Mouse (Mus musculus) cerebellum, postnatal 25 days (tissue): ENCODE measurements at regions not wholly inside any gene's neighbourhood (a gene's known extent, or its start where the extent isn't known, plus 50 kb on each side); places are given as distances from the start of the nearest gene placed in this dataset.

Experiments
- DNase-seq, 2 experiments: peaks; one replicate each; pipeline ENCODE4 v3.0.0; 2021; ENCODE audit warnings: mixed read lengths in 2 of 2

GRCm38 (mm10) chr17:89802148-89802547 is 108.1 kb downstream of the Gm10184 start:
- DNase-seq, result peak; percentile 88 to 93

- DNase-seq, result no peak
These were observed 132.7 kb downstream of the Gm10184 start for GRCm38 (mm10) chr17:89777570-89777969.

DNA sequence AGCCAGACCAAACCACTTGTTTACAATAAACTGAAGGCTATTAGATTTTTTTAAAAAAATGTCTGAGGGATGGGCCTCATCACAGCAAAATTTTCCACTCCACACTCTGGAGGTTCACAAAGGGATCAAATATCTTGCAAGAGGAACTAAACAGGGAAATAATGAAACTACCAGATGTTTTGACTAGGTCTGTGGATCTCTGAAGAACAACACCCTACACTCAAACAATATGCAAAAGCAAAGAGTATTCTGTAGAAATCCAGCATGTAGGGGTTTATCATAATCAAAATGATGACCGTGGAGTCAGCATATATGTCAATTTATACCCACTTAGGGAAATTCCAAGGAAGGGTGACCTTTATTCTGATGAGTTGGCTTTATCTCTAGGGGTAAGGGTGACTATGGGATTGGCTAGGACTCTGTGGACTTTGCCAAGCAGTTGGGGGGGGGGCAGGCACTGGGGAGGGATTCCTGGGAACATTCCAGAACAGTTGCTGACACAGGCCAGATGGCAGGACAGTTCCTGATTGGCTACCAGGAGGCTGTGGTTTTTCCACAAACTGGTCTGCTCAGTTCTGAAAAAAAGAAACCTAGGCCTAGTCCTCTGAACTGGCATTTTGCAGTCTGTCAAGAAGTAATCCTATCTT is 143.9 kb downstream of the Gm10184 start:
- no peak for DNase-seq

GRCm38 (mm10) chr17:89737418-89737817 is 172.8 kb downstream of the Gm10184 start:
- DNase-seq, result no peak

- DNase-seq, result no peak
These were observed 184.7 kb downstream of the Gm10184 start for GRCm38 (mm10) chr17:89725534-89725933.

DNA sequence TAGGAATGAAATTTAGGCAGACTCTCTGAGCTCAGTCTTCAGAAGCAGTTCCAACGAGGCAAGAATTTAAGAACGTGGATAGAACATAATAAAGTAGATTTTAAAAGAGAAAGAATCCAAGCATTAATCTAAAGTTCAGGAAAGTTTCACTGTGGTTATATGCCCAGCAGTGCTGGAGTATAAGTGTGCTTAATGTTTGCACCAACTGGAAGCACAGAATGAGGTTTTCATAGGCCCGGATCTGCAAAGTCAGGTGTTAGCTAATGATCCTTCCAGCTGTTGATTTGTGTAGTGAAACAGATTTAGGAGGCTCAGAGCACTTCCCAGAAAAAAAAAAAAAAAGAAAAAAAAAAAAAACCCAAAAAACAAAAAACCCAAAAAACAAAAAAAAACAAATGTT is 228.5 kb downstream of the Gm10184 start:
- DNase-seq, result no peak

- DNase-seq, result no peak
These were observed 251.9 kb downstream of the Gm10184 start for GRCm38 (mm10) chr17:89658326-89658725.

DNA sequence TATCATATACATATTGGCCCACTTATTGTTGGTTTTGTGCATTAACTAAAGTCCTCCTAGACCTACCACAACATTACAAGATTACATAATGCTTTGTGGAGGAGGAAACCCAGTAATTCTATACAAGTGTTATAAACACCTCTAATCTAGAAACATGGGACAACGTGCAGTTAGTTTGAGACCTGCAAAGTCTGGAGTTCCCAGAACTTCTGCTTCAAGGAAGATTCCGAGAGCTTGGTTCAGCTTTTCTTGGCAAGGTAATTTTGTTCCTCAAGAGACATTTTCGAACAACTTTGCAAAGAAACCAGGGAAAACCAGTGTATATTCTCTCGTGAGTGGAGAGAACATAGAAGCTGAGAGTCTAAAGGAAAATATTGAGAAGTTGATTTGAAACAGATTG is 254.0 kb downstream of the Gm10184 start:
- DNase-seq, result no peak

- DNase-seq, result peak; percentile 76 to 85
These were observed 256.0 kb downstream of the Gm10184 start for GRCm38 (mm10) chr17:89654089-89654813.

DNA sequence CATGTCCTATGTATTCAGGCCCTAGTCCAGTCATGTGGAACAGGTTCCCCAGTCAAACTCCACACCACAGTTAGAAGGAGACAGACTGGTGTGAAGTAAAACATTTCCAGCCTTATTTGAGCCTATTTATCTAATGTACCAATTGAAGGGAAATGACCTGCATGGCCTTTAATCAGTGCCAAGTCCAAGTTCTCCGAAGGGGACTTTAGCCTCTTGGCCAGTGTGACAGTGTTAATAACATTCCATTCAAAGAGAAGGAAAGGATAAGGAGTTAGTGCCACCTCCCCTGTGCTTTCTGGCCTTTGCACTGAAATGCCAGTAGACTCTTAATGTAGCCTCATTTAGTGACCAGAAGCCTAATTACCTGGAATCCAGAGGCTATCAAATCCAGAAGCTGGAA is 264.2 kb downstream of the Gm10184 start:
- DNase-seq, result no peak
